Mouse (Mus musculus) lung, adult 2 months (tissue): ENCODE measurements around the gene Dlg1.

ENCODE experiments used
- CTCF ChIP-seq: fragments of 200-500 bp; IDR thresholded peaks from 2 replicates; pipeline ENCODE4 v1.5.1; 2011; ENCODE audit warnings: mild to moderate bottlenecking, low read length, control low read depth; ENCODE audit not compliant: insufficient read depth
- POLR2A ChIP-seq: fragments of 200-500 bp; IDR thresholded peaks from 2 replicates; pipeline ENCODE4 v1.6.1; 2011; ENCODE audit warnings: low read depth, mild to moderate bottlenecking, control low read depth, low read length, borderline replicate concordance; ENCODE audit errors: extremely low read depth

GRCm38 (mm10) chr16:31834011-31834584 lies 170.9 kb downstream of the Dlg1 start:
- TF ChIP-seq CTCF (no peak), POLR2A (no peak)
